Mouse (Mus musculus) lung, postnatal 0 days (tissue): ENCODE results near the gene Nln.

Experiments
- CTCF ChIP-seq: IDR thresholded peaks from 2 replicates; pipeline ENCODE4 v1.5.1; 2016; ENCODE audit warnings: antibody characterized with exemption, mild to moderate bottlenecking
- EP300 ChIP-seq: IDR thresholded peaks from 2 replicates; pipeline ENCODE4 v1.6.1; 2016; ENCODE audit warnings: antibody characterized with exemption, mild to moderate bottlenecking, control low read depth

- TF ChIP-seq EP300 = no peak
- TF ChIP-seq CTCF = no peak
Observed at GRCm38 (mm10) chr13:104029511-104029910, 79.9 kb downstream of the Nln start.
